Mouse (Mus musculus) intestine, postnatal 0 days (tissue): Measurements from ENCODE around the gene Rnf212. TPM values are rescaled to one million over a fixed set of nuclear protein-coding genes. Genes with fewer than 3 reads are reported as not detected.

Experiments used
- ATAC-seq: fragments of 200-750 bp; cut with Nextera tagmentation; 2 replicates; pipeline ENCODE4 v1.8.0; 2017; ENCODE audit warnings: mild to moderate bottlenecking, moderate TSS enrichment, moderate library complexity
- H3K27ac ChIP-seq: fragments of 300-500 bp; sonication (generic); 2 replicates; pipeline ENCODE4 v1.5.1; 2014; ENCODE audit warnings: mild to moderate bottlenecking, low read depth, low read length, moderate library complexity
- H3K27me3 ChIP-seq: fragments of 300-500 bp; sonication (generic); replicated peaks from 2 replicates; pipeline ENCODE4 v1.6.1; 2014; ENCODE audit warnings: low read length, mixed read lengths; ENCODE audit not compliant: control insufficient read depth, insufficient read depth
- H3K36me3 ChIP-seq: fragments of 300-500 bp; sonication (generic); 2 replicates; pipeline ENCODE4 v1.6.1; 2014; ENCODE audit warnings: mild to moderate bottlenecking, moderate library complexity; ENCODE audit not compliant: control insufficient read depth, insufficient read depth
- H3K4me1 ChIP-seq: fragments of 300-500 bp; sonication (generic); replicated peaks from 2 replicates; pipeline ENCODE4 v1.6.1; 2014; ENCODE audit warnings: antibody characterized with exemption, low read length, mixed read lengths; ENCODE audit not compliant: control insufficient read depth, insufficient read depth
- H3K4me2 ChIP-seq: fragments of 300-500 bp; sonication (generic); replicated peaks from 2 replicates; pipeline ENCODE4 v1.6.1; 2014; ENCODE audit warnings: low read depth, mild to moderate bottlenecking, moderate library complexity
- H3K4me3 ChIP-seq: fragments of 300-500 bp; sonication (generic); 2 replicates; pipeline ENCODE4 v1.5.1; 2014; ENCODE audit warnings: low read depth, low read length
- H3K9ac ChIP-seq: fragments of 300-500 bp; sonication (generic); 2 replicates; pipeline ENCODE4 v1.6.1; 2014; ENCODE audit warnings: mild to moderate bottlenecking, low read depth, low read length
- H3K9me3 ChIP-seq: fragments of 300-500 bp; sonication (generic); 2 replicates; pipeline ENCODE4 v1.6.1; 2016; ENCODE audit warnings: mixed run types; ENCODE audit not compliant: control insufficient read depth
- CTCF ChIP-seq: sonication (generic); IDR thresholded peaks from 2 replicates; pipeline ENCODE4 v1.5.1; 2016; ENCODE audit warnings: low read depth, mild to moderate bottlenecking, control low read depth, antibody characterized with exemption, moderate library complexity
- WGBS: fragments of 180-500 bp; shearing (Covaris S2); extraction: QIAGEN DNeasy Blood & Tissue Kit; methylation state at CpG from one replicate; pipeline ENCODE4 v1.1.7; 2014; 5-methylcytosine and 5-hydroxymethylcytosine counted together
- polyA plus RNA-seq: library from polyadenylated mRNA; unstranded; fragments of >200 nt; fragmentation: Nextera tagmentation; extraction: Ambion mirVana; gene quantifications from 2 replicates; pipeline ENCODE4 v1.2.1, GENCODE M21; 2015

The Rnf212 gene
- polyA plus RNA-seq, 1 experiment from 2014 or later, result 1.2 TPM

DNA sequence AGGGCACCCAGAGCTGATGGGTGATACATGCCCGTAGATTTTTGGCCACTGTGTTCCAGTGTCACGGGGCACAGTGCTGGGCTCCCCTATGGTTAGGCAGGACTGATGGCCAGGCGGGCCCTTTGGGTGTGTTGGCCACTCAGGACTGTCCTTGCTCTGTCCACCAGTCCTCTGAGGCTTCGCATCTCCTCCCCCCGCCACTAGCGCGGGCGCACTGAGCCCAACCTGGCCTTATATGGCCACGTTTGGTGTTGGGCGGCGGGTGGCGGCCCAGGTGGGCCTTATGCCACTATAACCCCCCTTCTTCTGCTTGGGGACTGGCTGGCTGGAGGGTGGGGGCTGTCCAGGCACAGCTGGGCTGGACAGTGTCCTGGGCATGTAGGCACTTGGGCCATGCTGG is 78.9 kb downstream of the Rnf212 start:
- Histone ChIP-seq H3K36me3 (no peaks in the 10 kb centered on the region), H3K27ac (no peak overlapping the region), H3K4me2 (peak overlapping the region; percentile 96; the same call in 1 of the 2 replicates), H3K4me3 (no peak overlapping the region), H3K27me3 (no peaks in the 10 kb centered on the region), H3K9me3 (no peaks in the 10 kb centered on the region), H3K9ac (no peak overlapping the region), H3K4me1 (peaks cover 9% of the 10 kb centered on the region)
- 93% methylated on average over 11 of the region's 12 CpGs for WGBS
- ATAC-seq, result no peak
- TF ChIP-seq CTCF, result no peak

DNA sequence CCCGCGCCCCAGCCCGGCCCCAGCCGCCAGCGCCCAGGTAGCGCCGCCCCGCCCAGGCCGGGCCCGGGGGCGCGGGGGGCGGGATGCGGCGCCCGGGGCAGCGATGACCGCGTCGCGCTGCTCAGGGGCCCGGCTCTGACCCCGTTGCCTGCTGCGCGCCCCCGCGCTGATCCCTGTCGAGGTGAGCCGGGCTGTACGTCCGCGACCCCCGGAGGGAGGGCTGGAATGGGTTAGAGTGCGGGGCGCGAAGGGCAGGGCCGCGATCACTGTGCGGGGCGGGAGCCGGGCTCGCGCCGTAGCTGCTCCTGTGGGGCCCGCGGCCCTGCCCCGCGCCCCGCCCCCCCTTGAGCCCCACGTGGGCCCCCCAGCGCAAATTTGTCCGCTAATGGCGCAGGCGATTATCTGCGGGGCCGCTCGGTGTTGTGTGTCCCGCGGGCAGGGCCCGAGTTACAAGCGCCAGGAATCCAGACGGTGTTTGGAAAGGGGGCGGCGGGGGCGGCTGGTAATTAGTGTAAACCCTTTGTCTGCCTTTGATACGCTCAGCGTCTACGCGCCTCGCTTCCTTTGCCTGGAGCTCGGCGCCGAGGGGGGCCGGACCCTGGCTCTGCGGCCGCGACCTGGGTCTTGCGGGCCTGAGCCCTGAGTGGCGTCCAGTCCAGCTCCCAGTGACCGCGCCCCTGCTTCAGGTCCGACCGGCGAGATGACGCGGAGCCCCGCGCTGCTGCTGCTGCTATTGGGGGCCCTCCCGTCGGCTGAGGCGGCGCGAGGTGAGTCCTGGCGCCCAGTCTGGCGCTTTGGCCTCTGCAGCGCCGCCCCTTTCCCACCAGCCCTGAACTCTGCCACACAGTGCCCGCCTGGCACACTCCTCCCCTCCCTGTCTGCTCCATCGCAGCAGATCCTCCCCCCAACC is 80.2 kb downstream of the Rnf212 start:
- H3K27ac ChIP-seq, result peak overlapping the region; percentile 54
- peak overlapping the region; percentile 96 for H3K4me3 ChIP-seq
- TF ChIP-seq CTCF, result no peak
- ATAC-seq, result peak; percentile 46
- no peaks in the 10 kb centered on the region for H3K36me3 ChIP-seq
- H3K4me2 ChIP-seq, result peak overlapping the region; percentile 96
- under 1% methylated on average over 81 of the region's 99 CpGs for WGBS
- H3K9ac ChIP-seq, result peak overlapping the region; percentile 83
- H3K4me1 ChIP-seq, result peaks cover 4% of the 10 kb centered on the region; the same call in 1 of the 2 replicates
- no peaks in the 10 kb centered on the region for H3K27me3 ChIP-seq
- H3K9me3 ChIP-seq, result no peaks in the 10 kb centered on the region

DNA sequence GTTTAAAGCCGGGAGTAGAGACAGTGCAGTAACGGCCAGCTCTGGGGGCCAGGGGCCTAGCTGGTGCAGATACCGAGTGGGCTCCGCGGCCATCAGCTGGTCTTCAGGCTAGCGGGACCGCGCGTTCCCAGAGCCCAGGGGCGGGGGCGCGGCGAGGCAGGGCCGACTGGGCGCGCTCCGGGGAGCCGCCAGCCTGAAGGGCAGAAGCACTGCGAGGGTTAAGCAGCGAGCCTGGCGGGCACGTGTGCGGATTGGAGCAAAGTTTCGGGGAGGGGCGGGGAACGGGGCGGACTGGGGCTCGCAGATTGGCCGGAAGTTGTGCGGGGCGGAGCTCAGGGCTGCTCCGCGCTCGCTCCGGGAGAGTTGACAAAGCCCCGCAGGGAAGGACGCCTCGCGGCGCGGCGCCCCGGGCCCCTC is 80.9 kb downstream of the Rnf212 start:
- H3K27me3 ChIP-seq, result no peaks in the 10 kb centered on the region
- H3K4me3 ChIP-seq, result peak overlapping the region; percentile 96
- H3K27ac ChIP-seq, result peak overlapping the region; percentile 54
- H3K9me3 ChIP-seq, result no peaks in the 10 kb centered on the region
- ATAC-seq, result peak; percentile 91
- H3K9ac ChIP-seq, result peak overlapping the region; percentile 83
- H3K4me2 ChIP-seq, result peak overlapping the region; percentile 96
- TF ChIP-seq CTCF, result no peak
- WGBS, result 2% methylated on average over 20 of the region's 43 CpGs
- H3K4me1 ChIP-seq, result peaks cover 4% of the 10 kb centered on the region; the same call in 1 of the 2 replicates
- no peaks in the 10 kb centered on the region for H3K36me3 ChIP-seq

DNA sequence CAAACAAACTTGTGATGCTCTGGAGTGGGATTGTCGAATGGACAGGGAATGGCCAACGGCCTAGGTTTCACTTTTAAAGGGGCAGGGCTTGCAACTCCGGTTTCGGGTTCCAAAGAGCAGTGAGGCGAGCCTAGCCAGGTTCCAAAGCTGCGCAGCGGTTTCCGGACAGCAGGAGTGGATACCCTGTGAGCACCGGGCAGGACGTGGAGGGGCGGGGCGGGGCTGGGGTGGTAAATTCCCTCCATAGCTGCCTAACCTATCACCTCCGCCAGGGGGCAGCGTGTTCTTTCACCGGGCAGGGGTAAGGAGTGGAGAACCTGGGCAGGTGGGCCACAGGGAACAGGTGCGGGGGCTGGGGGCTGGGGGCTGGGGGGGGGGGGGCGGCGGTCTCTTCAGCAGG is 82.5 kb downstream of the Rnf212 start, which contains the start of gene Fgfrl1:
Gene Fgfrl1, plus strand, starts transcription at position 112 of the 400 bp plus-strand sequence.
- Histone ChIP-seq H3K9me3 (no peaks in the 10 kb centered on the region), H3K4me2 (peak within 1 kb of the TSS; percentile 96), H3K27ac (no peak within 1 kb of the TSS), H3K27me3 (no peaks in the 10 kb centered on the region), H3K36me3 (no peaks in the 10 kb centered on the region), H3K4me1 (peaks cover 4% of the 10 kb centered on the region; the same call in 1 of the 2 replicates), H3K4me3 (peak within 1 kb of the TSS; percentile 96), H3K9ac (peak within 1 kb of the TSS; percentile 26; the same call in 1 of the 2 replicates)
- 3% methylated on average over 16 of the region's 18 CpGs for WGBS
- peak; percentile 32; the same call in 1 of the 2 replicates for ATAC-seq
- peak; percentile 71 for TF ChIP-seq CTCF

- Histone ChIP-seq H3K36me3 (no peaks in the 10 kb centered on the region), H3K27ac (no peak overlapping the region), H3K9me3 (no peaks in the 10 kb centered on the region), H3K27me3 (no peaks in the 10 kb centered on the region), H3K9ac (no peak overlapping the region), H3K4me2 (no peak overlapping the region), H3K4me3 (no peak overlapping the region), H3K4me1 (peaks cover 4% of the 10 kb centered on the region; the same call in 1 of the 2 replicates)
- TF ChIP-seq CTCF, result peak; percentile 52
- 73% methylated on average over 4 of the region's 4 CpGs for WGBS
- ATAC-seq, result no peak
These were observed 83.6 kb downstream of the Rnf212 start for GRCm38 (mm10) chr5:108691152-108691551.

- H3K4me3 ChIP-seq, result no peak overlapping the region
- H3K4me1 ChIP-seq, result peaks cover 4% of the 10 kb centered on the region; the same call in 1 of the 2 replicates
- no peak for TF ChIP-seq CTCF
- no peaks in the 10 kb centered on the region; the same call in 1 of the 2 replicates for H3K36me3 ChIP-seq
- H3K4me2 ChIP-seq, result no peak overlapping the region
- no peak overlapping the region for H3K27ac ChIP-seq
- H3K27me3 ChIP-seq, result no peaks in the 10 kb centered on the region
- ATAC-seq, result no peak
- H3K9me3 ChIP-seq, result no peaks in the 10 kb centered on the region
- H3K9ac ChIP-seq, result no peak overlapping the region
- WGBS, result 78% methylated on average over 5 of the region's 5 CpGs
These were observed 85.7 kb downstream of the Rnf212 start for GRCm38 (mm10) chr5:108689091-108689490.
